Mouse (Mus musculus) liver, embryonic 16.5 days (tissue): ENCODE results near the gene Mill2. TPM values are rescaled to one million over a fixed set of nuclear protein-coding genes. Genes with fewer than 3 reads are reported as not detected.
"Not testable (repeated sequence)": the region's sequence is repeated elsewhere in the genome, so short reads cannot be mapped to it uniquely, and the experiment has no call there.

ENCODE experiments used
- ATAC-seq: fragments of 200-750 bp; cut with Nextera tagmentation; 2 replicates; pipeline ENCODE4 v1.8.0; 2017; ENCODE audit warnings: low read depth, mild to moderate bottlenecking, moderate number of reproducible peaks, moderate library complexity
- H3K27ac ChIP-seq: fragments of 300-500 bp; sonication (generic); 2 replicates; pipeline ENCODE4 v1.5.1; 2014; ENCODE audit warnings: mild to moderate bottlenecking, low read length
- H3K27me3 ChIP-seq: fragments of 300-500 bp; sonication (generic); 2 replicates; pipeline ENCODE4 v1.6.1; 2014; ENCODE audit warnings: low read depth, low read length, mixed read lengths; ENCODE audit not compliant: control insufficient read depth, insufficient read depth
- H3K36me3 ChIP-seq: fragments of 300-500 bp; sonication (generic); 2 replicates; pipeline ENCODE4 v1.6.1; 2014; ENCODE audit warnings: mild to moderate bottlenecking; ENCODE audit not compliant: control insufficient read depth, insufficient read depth
- H3K4me1 ChIP-seq: fragments of 300-500 bp; sonication (generic); 2 replicates; pipeline ENCODE4 v1.6.1; 2014; ENCODE audit warnings: low read depth, low read length, mixed read lengths; ENCODE audit not compliant: control insufficient read depth
- H3K4me2 ChIP-seq: fragments of 300-500 bp; sonication (generic); 2 replicates; pipeline ENCODE4 v1.6.1; 2014; ENCODE audit warnings: low read depth, low read length, mixed read lengths
- H3K4me3 ChIP-seq: fragments of 300-500 bp; sonication (generic); 2 replicates; pipeline ENCODE4 v1.5.1; 2014; ENCODE audit warnings: low read depth, mild to moderate bottlenecking, low read length
- H3K9ac ChIP-seq: fragments of 300-500 bp; sonication (generic); 2 replicates; pipeline ENCODE4 v1.6.1; 2014; ENCODE audit warnings: low read depth, low read length
- H3K9me3 ChIP-seq: fragments of 300-500 bp; sonication (generic); replicated peaks from 2 replicates; pipeline ENCODE4 v1.6.1; 2016; ENCODE audit warnings: low read length; ENCODE audit not compliant: control insufficient read depth
- WGBS: fragments of 180-500 bp; shearing (Covaris S2); extraction: QIAGEN DNeasy Blood & Tissue Kit; methylation state at CpG from one replicate; pipeline ENCODE4 v1.1.7; 2014; ENCODE audit not compliant: insufficient replicate concordance; 5-methylcytosine and 5-hydroxymethylcytosine counted together
- polyA plus RNA-seq: library from polyadenylated mRNA; unstranded; fragments of >200 nt; fragmentation: Nextera tagmentation; extraction: Ambion mirVana; gene quantifications from 2 replicates; pipeline ENCODE4 v1.2.1, GENCODE M21; 2015

The Mill2 gene
- polyA plus RNA-seq, 1 experiment from 2014 or later: 0.24 TPM

DNA sequence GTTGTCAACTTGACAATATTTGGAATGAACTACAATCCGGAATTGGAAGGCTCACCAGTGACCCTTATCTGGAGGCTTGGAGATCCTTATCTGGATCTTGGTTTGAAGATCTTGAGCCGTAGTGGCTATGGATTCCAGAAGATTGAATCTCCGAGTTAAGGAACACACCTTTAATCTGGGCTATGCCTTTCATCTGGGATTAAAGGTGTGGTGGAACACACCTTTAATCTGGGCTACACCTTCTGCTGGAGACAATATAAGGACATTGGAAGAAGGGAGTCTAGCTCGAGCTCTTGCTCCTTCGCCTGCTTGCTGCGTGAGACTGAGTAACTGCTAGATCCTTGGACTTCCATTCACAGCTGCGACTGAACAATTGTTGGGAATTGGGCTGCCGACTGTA, 31.3 kb downstream of the Mill2 start, which contains the start of gene Pglyrp1:
TSS of gene Pglyrp1 (plus strand) at position 301 of the 400 bp plus-strand sequence.
- WGBS: no CpG with 5 or more reads among the region's 8 CpGs
- ATAC-seq: not testable (repeated sequence)

DNA sequence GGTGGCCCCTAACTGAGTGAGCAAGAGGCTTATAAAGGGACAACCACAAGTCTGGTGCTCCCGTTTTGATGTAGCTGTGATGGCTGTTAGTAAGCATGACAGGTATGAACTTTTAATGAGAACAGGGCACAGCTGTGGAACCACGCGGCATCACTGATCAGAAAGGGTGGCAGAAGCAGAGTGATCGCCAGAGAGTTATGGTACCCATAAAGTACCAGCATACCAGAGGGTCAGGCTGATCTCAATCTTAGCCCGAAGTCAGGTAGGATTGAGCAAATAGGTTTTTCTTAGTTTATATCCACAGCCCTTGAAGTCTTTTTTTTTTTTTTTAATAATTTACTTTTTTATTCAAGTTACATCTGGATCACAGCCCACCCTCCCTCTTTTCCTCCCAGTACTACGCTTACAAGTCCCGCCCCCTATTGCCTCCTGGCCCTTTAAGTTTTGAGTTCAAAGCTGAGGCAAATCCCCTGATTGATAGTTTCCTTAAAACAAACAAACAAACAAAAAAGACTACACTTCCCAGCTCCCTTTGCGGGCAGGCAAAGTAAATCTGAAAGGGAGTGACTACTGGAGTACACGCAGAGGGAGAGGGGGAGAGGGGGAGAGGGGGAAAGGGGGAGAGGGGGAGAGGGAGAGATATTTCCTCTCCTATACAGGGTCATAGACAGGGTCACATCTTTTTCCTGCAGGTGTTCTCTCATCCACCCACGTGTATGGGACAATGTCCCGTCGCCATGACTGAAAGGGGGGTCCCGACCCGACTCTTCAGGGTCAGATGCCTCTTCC, 32.4 kb downstream of the Mill2 start:
- peak overlapping the region; percentile 53 for H3K4me2 ChIP-seq
- H3K27ac ChIP-seq: no peak overlapping the region
- ATAC-seq: no peak
- H3K4me1 ChIP-seq: peaks cover 4% of the 10 kb centered on the region; the same call in 1 of the 2 replicates
- peaks cover 2% of the 10 kb centered on the region; the same call in 1 of the 2 replicates for H3K9me3 ChIP-seq
- H3K9ac ChIP-seq: no peak overlapping the region
- H3K27me3 ChIP-seq: peaks cover 7% of the 10 kb centered on the region
- no peaks in the 10 kb centered on the region for H3K36me3 ChIP-seq
- H3K4me3 ChIP-seq: no peak overlapping the region
- WGBS: 26% methylated on average over 13 of the region's 14 CpGs

More for the DNA sequence above, 31.3 kb downstream of the Mill2 start, which contains the start of gene Pglyrp1:
- H3K4me3 ChIP-seq, H3K36me3 ChIP-seq, H3K4me2 ChIP-seq, H3K9me3 ChIP-seq, H3K27ac ChIP-seq, H3K4me1 ChIP-seq, H3K9ac ChIP-seq, H3K27me3 ChIP-seq: not testable (repeated sequence)

GRCm38 (mm10) chr7:18872816-18873215, 33.0 kb downstream of the Mill2 start:
- Histone ChIP-seq H3K9ac (no peak overlapping the region), H3K9me3 (peaks cover 2% of the 10 kb centered on the region; the same call in 1 of the 2 replicates), H3K4me1 (peaks cover 4% of the 10 kb centered on the region; the same call in 1 of the 2 replicates), H3K36me3 (no peaks in the 10 kb centered on the region), H3K27ac (no peak overlapping the region), H3K4me2 (peak overlapping the region; percentile 53), H3K4me3 (peak overlapping the region; percentile 37; the same call in 1 of the 2 replicates), H3K27me3 (peaks cover 7% of the 10 kb centered on the region)
- WGBS: 6% methylated on average over 7 of the region's 7 CpGs
- ATAC-seq: no peak

DNA sequence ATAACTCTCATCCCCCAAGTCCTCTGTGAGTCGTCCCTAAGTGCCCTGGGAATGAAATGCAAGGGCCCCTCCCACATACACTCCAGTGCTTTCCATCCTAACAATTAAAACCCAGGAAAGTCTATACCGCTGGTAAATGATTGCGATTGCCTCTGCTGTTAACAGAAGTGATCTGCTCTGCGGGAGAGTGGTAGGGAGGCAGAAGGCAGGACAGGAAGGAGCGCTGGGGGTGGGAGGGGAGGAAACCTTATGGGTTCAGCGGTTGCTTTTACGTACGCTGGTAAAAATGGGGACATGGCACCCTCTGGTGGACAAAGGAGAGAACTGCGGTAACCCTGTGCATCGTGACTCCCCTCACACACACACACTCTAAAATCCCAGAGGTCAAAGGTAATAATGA, 33.5 kb downstream of the Mill2 start:
- no peaks in the 10 kb centered on the region for H3K36me3 ChIP-seq
- no peak overlapping the region for H3K9ac ChIP-seq
- peak; percentile 37; the same call in 1 of the 2 replicates for ATAC-seq

DNA sequence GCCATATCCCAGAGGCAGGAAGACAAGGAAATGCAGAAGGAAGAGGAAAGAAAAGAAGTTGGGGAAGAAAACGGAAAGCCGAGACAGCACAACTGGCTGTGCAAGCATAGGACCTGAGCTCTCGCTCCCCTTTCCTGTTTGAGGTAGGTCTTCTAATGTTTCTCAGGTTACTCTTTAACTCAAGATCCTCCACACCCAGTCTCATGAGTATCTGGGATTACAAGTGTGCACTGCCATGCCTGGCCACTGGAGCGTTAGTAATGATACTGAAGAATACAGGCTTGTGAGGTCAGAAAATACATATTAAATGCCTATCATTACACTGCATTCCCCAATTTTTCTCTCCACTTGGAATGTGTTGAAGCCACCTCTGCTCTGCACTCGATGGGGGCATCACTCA, 35.6 kb downstream of the Mill2 start:
- H3K27ac ChIP-seq: no peak overlapping the region
- no peak overlapping the region for H3K9ac ChIP-seq
- H3K4me1 ChIP-seq: peaks cover 4% of the 10 kb centered on the region; the same call in 1 of the 2 replicates
- H3K36me3 ChIP-seq: no peaks in the 10 kb centered on the region
- no peak overlapping the region for H3K4me3 ChIP-seq
- peaks cover 7% of the 10 kb centered on the region for H3K27me3 ChIP-seq
- no peaks in the 10 kb centered on the region for H3K9me3 ChIP-seq
- WGBS: 65% methylated on average over 5 of the region's 5 CpGs
- no peak for ATAC-seq
- no peak overlapping the region for H3K4me2 ChIP-seq

More for the DNA sequence above, 33.5 kb downstream of the Mill2 start:
- Histone ChIP-seq H3K27me3 (peaks cover 7% of the 10 kb centered on the region), H3K4me3 (peak overlapping the region; percentile 37), H3K4me2 (peak overlapping the region; percentile 53), H3K4me1 (peaks cover 4% of the 10 kb centered on the region; the same call in 1 of the 2 replicates), H3K27ac (no peak overlapping the region), H3K9me3 (peaks cover 2% of the 10 kb centered on the region; the same call in 1 of the 2 replicates)
- WGBS: 1% methylated on average over 10 of the region's 10 CpGs

- Histone ChIP-seq H3K27me3 (no peaks in the 10 kb centered on the region), H3K27ac (no peak overlapping the region), H3K4me3 (no peak overlapping the region), H3K36me3 (no peaks in the 10 kb centered on the region), H3K4me2 (no peak overlapping the region), H3K9me3 (no peaks in the 10 kb centered on the region), H3K4me1 (no peaks in the 10 kb centered on the region), H3K9ac (no peak overlapping the region)
- WGBS: 53% methylated on average over 7 of the region's 7 CpGs
- no peak for ATAC-seq
Observed at GRCm38 (mm10) chr7:18878691-18879090, 38.9 kb downstream of the Mill2 start.

GRCm38 (mm10) chr7:18883991-18884744, 44.4 kb downstream of the Mill2 start:
- Histone ChIP-seq H3K27me3 (no peaks in the 10 kb centered on the region), H3K4me3 (peak overlapping the region; percentile 16), H3K9me3 (no peaks in the 10 kb centered on the region), H3K4me2 (no peak overlapping the region), H3K9ac (no peak overlapping the region), H3K27ac (peak overlapping the region; percentile 63; the same call in 1 of the 2 replicates), H3K4me1 (no peaks in the 10 kb centered on the region; the same call in 1 of the 2 replicates), H3K36me3 (no peaks in the 10 kb centered on the region)
- 24% methylated on average over 9 of the region's 9 CpGs for WGBS
- peak; percentile 76 for ATAC-seq

DNA sequence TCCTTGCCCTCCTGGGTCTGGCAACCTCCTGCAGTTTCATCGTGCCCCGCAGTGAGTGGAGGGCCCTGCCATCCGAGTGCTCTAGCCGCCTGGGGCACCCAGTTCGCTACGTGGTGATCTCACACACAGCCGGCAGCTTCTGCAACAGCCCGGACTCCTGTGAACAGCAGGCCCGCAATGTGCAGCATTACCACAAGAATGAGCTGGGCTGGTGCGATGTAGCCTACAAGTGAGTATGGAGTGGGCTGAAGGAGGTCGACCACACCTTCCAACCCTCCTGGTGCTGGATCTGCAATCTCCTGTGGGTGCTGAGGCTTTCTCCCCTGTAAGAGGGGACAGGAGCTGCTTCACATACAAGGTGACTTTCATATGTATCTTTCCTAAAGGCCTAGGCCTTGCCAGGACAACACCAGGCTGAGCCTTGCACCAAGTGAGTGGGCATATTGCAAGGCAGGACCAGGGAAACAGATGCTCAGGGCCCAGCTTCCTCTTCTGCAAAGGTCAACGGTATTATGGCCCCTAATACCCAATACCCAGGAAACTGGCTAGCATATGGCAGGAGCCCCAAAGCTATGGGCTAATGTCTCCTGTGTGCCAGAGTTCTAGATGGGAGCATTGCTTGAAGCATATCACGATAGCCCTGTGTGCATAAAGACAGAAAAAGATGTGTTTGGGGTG, 45.1 kb downstream of the Mill2 start:
- H3K36me3 ChIP-seq: no peaks in the 10 kb centered on the region
- H3K27ac ChIP-seq: peak overlapping the region; percentile 58; the same call in 1 of the 2 replicates
- no peaks in the 10 kb centered on the region; the same call in 1 of the 2 replicates for H3K4me1 ChIP-seq
- no peaks in the 10 kb centered on the region for H3K9me3 ChIP-seq
- H3K4me2 ChIP-seq: no peak overlapping the region
- H3K27me3 ChIP-seq: no peaks in the 10 kb centered on the region
- H3K9ac ChIP-seq: no peak overlapping the region
- 37% methylated on average over 13 of the region's 13 CpGs for WGBS
- H3K4me3 ChIP-seq: peak overlapping the region; percentile 16
- ATAC-seq: no peak
